Mouse (Mus musculus) CD4-positive, CD25-positive, alpha-beta regulatory T cell, adult 2 months (primary cell): ENCODE measurements around the gene Phkb.
"Not testable (repeated sequence)": the region's sequence is repeated elsewhere in the genome, so short reads cannot be mapped to it uniquely, and the experiment has no call there.

Source experiments
- DNase-seq: peaks from one replicate; pipeline ENCODE4 v3.0.0-alpha.2; 2012; ENCODE audit warnings: low read depth, low spot score

Phkb gene

GRCm38 (mm10) chr8:85840657-85841488 lies at the start of gene Phkb, which contains the start of gene Itfg1:
Gene Phkb, plus strand, starts transcription at chr8:85840959.
Gene Itfg1, minus strand, starts transcription at chr8:85840921.
- DNase-seq: peak; percentile 91

- DNase-seq: not testable (repeated sequence)
Measured at GRCm38 (mm10) chr8:85796392-85796791, 44.4 kb upstream of the Phkb start.

GRCm38 (mm10) chr8:85800164-85800563 lies 40.6 kb upstream of the Phkb start:
- DNase-seq: no peak

DNA sequence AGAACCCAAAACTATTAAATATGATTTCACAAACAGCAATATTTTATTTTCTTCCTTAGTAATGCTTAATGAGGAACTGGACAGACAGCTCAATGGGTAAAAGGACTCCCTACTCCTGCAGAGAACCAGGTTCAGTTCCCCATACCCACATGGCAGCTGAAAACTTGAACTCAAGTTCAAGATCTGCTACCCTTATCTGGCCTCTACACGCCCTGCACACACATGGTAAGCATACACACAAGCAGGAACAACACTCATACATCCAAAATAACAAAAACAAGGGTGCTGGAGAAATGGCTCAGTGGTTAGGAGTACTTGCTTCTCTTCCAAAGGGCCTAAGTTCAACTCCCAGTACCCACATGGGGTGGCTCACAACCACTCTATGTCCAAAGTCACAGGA lies 39.4 kb upstream of the Phkb start:
- DNase-seq: no peak

DNA sequence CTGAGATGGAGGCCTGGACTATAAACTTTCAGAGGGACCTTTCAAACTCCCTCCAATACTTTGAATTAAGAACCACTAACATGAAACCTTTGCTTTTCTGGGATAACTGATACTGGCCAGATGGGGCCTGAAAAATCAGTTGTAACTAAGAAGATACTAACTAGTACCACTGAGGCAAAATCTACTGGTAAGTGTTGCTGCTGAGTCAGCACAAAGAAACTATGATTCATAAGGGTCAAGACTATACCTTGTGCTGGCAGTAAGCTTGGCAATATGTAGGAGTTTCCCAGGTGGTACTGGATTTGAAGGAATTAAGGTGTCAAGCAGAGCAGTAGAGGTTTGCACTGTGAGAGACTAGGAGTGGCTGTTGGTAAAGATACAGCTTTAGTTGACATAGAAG lies 27.1 kb upstream of the Phkb start:
- DNase-seq: no peak

- no peak for DNase-seq
Measured at GRCm38 (mm10) chr8:85839916-85840656, 673 bp upstream of the Phkb start.

DNA sequence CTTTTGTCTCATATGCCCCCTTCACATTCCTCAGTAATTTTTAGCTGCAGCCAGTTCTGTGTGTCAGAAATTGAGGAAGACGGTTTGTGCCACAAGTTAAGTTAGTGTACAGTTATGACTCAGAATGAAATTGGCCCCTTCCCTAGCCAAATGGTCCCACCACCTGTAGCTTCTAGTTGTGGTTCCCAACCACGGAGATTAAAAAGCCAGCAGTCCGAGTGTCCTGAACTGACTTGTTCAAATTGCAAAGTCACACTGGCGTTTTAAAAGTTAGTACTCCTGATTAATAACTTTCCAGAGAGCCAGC lies 683 bp downstream of the Phkb start:
- no peak for DNase-seq

- no peak for DNase-seq
Measured at GRCm38 (mm10) chr8:85845887-85846286, 5.1 kb downstream of the Phkb start.

DNA sequence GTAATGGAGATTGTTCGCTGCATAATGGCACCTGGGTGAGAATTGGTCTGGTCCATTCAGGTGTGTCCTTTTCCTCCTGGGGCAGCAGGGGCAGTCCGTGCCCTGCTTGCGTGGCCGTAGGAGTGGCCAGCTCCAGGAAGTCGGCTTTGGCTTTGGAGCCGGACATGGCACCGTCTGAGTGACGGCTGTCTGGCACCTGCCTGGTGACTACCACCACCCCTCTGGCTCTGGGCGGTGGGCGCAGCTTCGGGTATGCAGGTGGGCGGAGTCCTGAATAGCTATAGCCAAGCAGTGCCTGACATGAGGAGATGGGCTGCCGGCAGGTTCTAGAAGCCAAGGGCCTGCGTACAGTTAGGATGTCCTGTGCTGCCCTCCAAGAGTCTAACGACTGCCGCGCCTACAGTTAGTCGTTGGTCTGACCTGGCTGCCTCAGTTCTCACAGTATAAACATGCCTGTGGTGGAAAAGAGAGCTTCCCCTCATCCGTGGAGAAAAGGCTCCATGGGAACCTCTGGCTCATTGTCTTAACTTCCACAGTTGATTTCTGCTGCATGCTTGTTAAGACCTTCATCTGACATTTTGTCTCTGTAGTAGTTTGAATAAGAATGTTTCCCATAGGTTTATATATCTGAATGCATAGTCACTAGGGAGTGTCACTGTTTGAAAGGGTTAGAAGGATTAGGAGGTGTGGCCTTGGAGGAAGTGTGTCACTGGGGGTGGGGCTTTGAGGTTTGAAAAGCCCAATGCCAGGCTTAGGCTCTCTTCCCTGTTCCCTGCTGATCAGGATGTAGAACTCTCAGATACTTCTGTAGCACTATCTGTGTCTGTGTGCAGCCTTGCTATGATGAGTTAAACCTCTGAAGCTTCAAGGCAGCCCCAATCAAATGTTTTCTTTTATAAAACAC lies 13.7 kb downstream of the Phkb start:
- no peak for DNase-seq

GRCm38 (mm10) chr8:85857227-85857896 lies 16.6 kb downstream of the Phkb start:
- DNase-seq: not testable (repeated sequence)

GRCm38 (mm10) chr8:85860612-85861011 lies 19.9 kb downstream of the Phkb start:
- DNase-seq: no peak

- no peak for DNase-seq
Measured at GRCm38 (mm10) chr8:85862381-85862780, 21.6 kb downstream of the Phkb start.

DNA sequence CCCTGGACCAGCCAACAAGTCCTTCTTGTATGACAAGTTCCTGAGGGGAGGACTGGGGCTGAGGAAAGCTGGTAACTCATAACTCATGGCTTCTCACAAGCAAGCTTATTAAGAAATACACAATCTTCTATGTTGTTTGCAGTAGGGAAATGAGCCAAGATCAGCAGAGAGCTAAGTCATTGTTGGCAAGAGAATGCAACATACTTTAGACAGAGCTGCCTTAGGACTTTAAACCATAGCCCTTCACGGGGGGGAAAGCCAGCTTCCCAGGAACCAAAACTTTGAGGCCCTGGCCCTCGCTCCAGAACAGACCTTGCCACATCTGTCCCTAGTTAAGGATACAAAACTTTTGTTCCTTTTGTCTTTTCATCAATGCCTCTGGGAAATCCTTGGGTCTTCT lies 30.9 kb downstream of the Phkb start:
- no peak for DNase-seq

DNA sequence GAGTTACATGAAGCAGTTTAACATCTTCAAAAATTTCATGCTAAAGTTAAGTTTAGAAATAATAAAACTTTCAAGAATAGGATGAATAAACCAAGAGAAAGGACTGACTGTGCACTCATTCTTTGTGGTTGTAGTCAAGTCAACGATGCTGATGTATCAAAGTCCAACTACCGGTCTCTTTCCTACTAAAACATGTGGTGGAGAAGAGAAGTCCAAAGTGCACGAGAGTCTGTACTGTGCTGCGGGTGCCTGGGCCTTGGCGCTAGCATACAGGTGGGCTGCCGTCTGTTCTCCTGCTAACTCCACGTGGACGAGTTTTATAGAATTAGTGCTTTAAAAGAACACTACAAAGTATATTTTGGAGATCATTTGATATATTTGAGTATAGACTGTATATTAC lies 37.2 kb downstream of the Phkb start:
- no peak for DNase-seq

DNA sequence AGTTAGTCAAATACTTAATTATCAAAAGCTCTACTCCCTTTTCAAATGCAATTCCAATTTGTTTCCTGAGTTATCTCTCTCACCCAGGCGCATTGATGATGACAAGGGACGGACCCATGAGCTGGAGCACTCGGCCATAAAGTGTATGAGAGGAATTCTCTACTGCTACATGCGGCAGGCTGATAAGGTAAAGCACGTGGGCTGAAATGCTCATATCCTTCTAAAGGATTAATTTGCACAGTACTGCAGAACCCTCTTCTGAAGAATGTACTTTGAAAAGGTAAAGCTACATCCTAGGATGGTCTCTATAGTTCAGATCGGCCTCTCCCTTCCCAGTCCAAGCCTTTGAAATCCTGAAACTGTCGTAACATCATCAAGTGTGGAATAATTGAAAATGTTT lies 38.9 kb downstream of the Phkb start:
- DNase-seq: no peak

- no peak for DNase-seq
Measured at GRCm38 (mm10) chr8:85884811-85885210, 44.1 kb downstream of the Phkb start.

DNA sequence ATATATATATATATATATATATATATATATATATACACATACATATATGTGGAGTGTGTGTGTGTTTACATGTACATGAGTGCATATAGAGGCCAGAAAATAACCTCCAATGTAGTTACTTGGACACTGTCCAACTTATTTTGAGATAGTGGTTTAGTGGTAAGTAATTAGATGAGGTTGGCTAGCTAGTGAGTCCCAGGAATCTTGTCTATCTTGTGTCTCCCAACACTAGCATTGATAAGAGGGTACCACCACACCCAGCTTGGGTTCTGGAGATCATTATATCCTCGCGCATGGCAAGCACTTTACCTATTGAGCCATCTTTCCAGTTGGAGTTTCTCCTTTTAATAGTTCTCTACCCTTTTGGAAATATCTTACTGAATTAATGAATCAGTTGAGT lies 56.9 kb downstream of the Phkb start:
- DNase-seq: no peak

DNA sequence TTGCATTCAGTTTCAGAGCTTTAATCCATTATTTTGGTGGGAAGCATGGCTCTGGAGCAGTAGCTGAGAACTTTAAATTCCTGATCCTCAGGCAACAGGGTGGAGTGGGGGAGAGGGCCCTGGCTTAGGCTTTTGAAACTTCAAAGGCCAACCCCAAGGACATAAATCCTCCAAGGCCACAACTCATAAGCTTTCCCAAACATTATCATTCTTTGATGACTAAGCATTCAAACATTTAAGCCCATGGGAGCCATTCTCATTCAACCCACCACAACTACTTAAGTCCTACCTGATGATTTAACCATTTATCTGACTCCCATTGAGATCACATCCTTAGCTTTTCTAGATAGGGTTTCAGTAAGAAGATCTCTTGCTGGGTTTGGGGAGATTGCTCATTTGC lies 84.2 kb downstream of the Phkb start:
- no peak for DNase-seq

DNA sequence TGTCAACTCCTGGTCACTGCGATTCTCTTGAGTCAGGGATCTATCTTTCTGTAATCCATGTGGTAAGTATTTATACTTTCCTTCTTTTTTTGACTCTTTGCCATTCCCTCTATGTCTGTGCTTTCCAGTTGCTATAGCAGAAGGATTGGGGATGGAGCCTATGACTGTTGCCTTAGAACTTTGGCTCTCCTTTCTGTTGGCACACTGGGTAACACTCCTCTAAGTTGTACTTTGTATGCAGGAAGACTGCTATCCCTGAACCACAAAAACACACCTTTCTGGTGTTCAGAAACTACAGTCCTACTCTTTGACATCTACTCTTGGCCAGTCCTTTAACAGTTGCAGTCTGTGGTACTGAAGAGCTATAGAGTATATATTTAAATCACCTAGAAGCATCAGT lies 84.8 kb downstream of the Phkb start:
- DNase-seq: no peak

GRCm38 (mm10) chr8:85926107-85926506 lies 85.3 kb downstream of the Phkb start:
- no peak for DNase-seq

DNA sequence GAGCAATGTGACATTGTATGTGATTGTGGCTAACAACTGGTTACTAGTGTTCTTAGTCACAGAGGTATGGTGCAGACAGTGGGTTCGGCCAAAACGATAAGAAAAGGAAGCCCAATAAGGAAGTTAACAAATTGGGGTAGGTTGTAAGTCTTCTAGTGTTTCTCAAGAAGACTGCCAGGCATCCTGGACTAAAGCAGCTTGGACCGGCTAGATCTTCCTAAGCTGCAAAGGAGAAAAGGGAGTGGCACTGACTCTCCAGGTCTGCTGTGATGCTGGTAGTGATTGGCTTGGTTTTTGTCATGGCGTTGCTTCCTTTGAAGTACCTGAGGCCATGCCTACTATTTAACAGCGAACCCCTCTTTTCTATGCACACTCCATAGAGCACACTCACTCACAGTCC lies 95.4 kb downstream of the Phkb start:
- DNase-seq: no peak

DNA sequence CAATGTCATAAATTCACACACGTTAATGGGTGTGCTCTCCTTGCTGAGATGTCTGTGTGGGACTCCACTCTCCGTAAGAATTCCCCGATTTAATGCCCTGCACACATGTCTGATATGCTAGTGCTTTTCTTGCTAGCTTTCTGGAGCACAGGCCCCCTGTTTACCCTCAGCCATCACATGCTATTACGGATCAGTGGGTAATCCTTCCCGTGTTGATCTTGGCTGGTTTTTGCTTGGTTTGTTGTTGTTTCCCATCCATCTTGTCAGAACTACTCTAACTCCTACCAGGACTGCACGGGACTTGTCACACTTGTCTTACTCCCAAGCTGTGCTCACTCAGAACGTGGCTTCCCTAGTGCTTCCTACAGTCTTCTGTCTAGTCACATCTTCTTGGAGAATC lies 96.6 kb downstream of the Phkb start:
- DNase-seq: no peak
